Mouse (Mus musculus) megakaryocyte, embryonic 14.5 days (primary cell): ENCODE data around the gene Gm17720. TPM values are rescaled to one million over a fixed set of nuclear protein-coding genes. Genes with fewer than 3 reads are reported as not detected.

Experiments
- H3K27me3 ChIP-seq: replicated peaks from 2 replicates; pipeline ENCODE3; 2012; ENCODE audit warnings: inconsistent platforms
- H3K36me3 ChIP-seq: replicated peaks from 2 replicates; pipeline ENCODE3; 2012; ENCODE audit warnings: low read length, inconsistent platforms, mixed read lengths
- H3K4me1 ChIP-seq: 2 replicates; pipeline ENCODE4 v1.6.1; 2012; ENCODE audit warnings: inconsistent platforms
- H3K4me3 ChIP-seq: replicated peaks from 2 replicates; pipeline ENCODE3; 2012; ENCODE audit warnings: moderate library complexity, mild to moderate bottlenecking, inconsistent platforms
- H3K9me3 ChIP-seq: 2 replicates; pipeline ENCODE4 v1.6.1; 2012; ENCODE audit warnings: inconsistent platforms
- FLI1 ChIP-seq: IDR thresholded peaks from 2 replicates; pipeline ENCODE4 v1.6.1; 2012; ENCODE audit warnings: low read length, inconsistent platforms, mixed read lengths
- GATA1 ChIP-seq: IDR thresholded peaks from 3 replicates; pipeline ENCODE4 v1.6.1; 2012; ENCODE audit warnings: mixed read lengths, low read length, inconsistent platforms, borderline replicate concordance
- polyA plus RNA-seq: library from polyadenylated mRNA; stranded (reverse); fragments of >175 nt; gene quantifications from 2 replicates; pipeline ENCODE4 v1.2.3, GENCODE M21; 2012; ENCODE audit warnings: low replicate concordance; ENCODE audit not compliant: insufficient read depth

Gene Gm17720
- not detected in 2 replicates for polyA plus RNA-seq

DNA sequence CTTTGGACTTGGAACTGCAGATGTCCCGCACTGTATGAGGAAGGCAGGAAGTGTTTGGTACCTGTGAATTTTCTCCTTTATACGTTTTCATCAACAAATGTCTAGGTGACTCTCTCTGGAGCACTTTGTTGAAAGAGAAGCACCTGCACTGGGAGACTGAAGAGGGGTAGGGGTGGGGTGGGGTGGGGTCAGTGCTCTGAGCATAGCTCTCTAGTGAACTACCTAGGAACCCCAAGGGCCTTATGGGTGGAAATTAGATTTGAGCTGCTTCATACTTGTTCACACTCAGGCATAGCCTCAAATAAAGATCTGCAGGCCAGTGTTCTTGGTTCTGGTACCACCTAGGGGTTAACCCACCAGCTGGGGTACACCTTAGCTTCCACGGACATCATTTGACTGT is at the start of gene Gm17720:
Gm17720 (minus strand) TSS at position 101 of the 400 bp plus-strand sequence.
- Histone ChIP-seq H3K9me3 (peaks cover 23% of the 10 kb centered on the region), H3K27me3 (no peaks in the 10 kb centered on the region)

DNA sequence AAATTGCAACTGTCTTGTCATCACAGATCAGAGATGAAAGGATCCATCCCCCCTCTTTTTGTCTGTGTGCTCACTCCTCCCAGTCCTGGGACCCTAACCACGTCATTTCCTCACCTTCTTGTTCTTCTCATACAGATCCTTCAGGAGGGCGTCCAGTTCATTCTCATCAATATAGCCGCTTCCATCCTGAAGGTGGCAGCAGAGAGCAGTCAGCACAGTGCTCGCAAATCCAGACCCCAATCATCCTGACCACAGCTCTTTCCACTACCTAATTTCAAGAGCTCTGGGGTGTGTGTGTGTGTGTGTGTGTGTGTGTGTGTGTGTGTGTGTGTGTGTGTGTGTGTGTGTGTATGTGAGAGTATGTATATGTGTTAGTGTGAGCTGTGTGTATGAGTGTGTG is 43.0 kb upstream of the Gm17720 start:
- Histone ChIP-seq H3K9me3 (peaks cover 10% of the 10 kb centered on the region; the same call in 1 of the 2 replicates), H3K4me3 (no peak overlapping the region), H3K36me3 (no peaks in the 10 kb centered on the region), H3K27me3 (peaks cover 2% of the 10 kb centered on the region), H3K4me1 (no peaks in the 10 kb centered on the region)
- TF ChIP-seq FLI1 (no peak), GATA1 (no peak)

More for the DNA sequence above, at the start of gene Gm17720:
- H3K36me3 ChIP-seq, result no peaks in the 10 kb centered on the region
- TF ChIP-seq FLI1 (no peak), GATA1 (no peak)
- H3K4me3 ChIP-seq, result no peak within 1 kb of the TSS
- no peaks in the 10 kb centered on the region for H3K4me1 ChIP-seq

DNA sequence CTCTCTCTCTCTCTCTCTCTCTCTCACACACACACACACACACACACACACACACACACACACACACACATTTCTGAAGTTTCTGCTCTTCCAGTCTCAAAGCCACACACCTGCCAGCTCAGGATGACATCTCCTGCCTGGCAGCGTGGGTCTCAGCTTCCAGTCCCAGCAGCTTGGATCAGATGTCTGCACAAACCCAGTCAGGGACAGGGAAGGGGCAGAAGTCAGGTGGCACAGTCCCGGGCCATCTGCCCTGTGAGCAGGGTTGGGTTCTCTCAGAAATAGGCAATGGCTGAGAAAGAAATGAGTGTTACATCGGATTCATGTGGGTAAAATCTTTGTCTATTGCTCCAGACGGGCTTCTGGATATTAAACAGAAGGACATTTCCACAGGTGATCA is 38.2 kb upstream of the Gm17720 start:
- no peaks in the 10 kb centered on the region for H3K27me3 ChIP-seq
- H3K4me1 ChIP-seq, result no peaks in the 10 kb centered on the region
- H3K36me3 ChIP-seq, result no peaks in the 10 kb centered on the region
- no peak overlapping the region for H3K4me3 ChIP-seq
- no peak for TF ChIP-seq GATA1
- no peak for TF ChIP-seq FLI1
- peaks cover 21% of the 10 kb centered on the region; the same call in 1 of the 2 replicates for H3K9me3 ChIP-seq

DNA sequence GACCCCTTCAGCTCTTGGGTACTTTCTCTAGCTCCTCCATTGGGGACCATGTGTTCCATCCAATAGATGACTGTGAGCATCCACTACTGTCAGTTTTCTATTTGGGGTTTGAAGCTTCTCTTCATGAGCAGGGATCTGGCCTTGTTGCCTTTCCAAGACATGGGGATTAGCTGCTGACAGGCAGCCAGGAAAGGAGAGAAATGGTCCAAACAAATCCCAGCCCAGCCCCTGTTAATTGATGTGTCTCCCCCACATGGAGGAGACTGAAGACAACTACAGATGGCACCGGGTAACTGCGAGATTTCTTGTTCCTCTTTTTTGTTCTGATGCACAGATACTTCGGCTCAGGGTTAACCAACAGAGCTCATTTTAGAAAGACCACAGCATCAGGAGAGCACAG is 37.6 kb upstream of the Gm17720 start:
- Histone ChIP-seq H3K27me3 (no peaks in the 10 kb centered on the region), H3K4me3 (no peak overlapping the region), H3K9me3 (peaks cover 21% of the 10 kb centered on the region; the same call in 1 of the 2 replicates), H3K4me1 (no peaks in the 10 kb centered on the region), H3K36me3 (no peaks in the 10 kb centered on the region)
- TF ChIP-seq FLI1, result no peak

DNA sequence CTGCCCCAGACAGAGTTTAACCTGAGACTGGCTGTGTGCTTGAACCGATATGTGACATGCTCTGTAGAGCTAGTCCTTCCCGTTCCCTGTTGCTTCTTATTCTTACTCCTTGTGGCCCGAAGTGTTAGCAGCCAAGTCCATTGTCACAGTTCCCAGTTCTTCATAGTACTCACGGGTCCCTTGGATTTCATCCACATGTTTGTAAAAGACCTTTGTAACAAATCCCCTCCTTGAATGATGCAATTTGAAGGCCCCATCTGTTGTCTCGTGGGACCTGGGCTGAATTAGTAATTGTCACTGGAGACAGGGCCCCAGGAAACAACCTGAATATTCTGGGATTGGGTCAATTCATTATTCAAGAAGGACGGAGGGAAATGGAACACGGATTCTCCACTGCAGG is 33.0 kb upstream of the Gm17720 start:
- H3K27me3 ChIP-seq, result no peaks in the 10 kb centered on the region
- H3K36me3 ChIP-seq, result no peaks in the 10 kb centered on the region
- H3K4me1 ChIP-seq, result no peaks in the 10 kb centered on the region
- H3K4me3 ChIP-seq, result no peak overlapping the region
- TF ChIP-seq FLI1 (no peak), GATA1 (no peak)
- H3K9me3 ChIP-seq, result peaks cover 17% of the 10 kb centered on the region; the same call in 1 of the 2 replicates

DNA sequence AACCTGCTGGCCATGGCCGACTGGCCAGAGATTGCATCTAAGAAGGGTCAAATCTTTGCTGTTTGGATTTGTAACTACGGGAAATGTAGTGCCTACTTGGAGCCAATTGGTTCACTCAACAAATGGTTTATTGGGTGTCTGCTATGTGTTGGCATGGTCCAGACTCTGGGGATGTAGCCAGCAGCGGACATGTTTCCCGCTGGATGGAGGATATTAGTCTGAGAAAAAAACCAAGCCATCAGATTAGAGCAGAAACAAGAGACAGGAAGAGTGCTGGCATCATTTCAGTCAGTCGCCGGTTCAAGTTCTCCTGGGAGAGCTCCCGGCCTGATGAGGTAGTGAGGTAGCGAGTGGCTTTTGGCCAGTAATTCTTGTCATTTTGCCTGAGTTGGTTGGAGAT is 31.7 kb upstream of the Gm17720 start:
- Histone ChIP-seq H3K36me3 (no peaks in the 10 kb centered on the region), H3K9me3 (peaks cover 17% of the 10 kb centered on the region; the same call in 1 of the 2 replicates), H3K27me3 (no peaks in the 10 kb centered on the region), H3K4me3 (no peak overlapping the region), H3K4me1 (no peaks in the 10 kb centered on the region)
- no peak for TF ChIP-seq GATA1
- no peak for TF ChIP-seq FLI1

DNA sequence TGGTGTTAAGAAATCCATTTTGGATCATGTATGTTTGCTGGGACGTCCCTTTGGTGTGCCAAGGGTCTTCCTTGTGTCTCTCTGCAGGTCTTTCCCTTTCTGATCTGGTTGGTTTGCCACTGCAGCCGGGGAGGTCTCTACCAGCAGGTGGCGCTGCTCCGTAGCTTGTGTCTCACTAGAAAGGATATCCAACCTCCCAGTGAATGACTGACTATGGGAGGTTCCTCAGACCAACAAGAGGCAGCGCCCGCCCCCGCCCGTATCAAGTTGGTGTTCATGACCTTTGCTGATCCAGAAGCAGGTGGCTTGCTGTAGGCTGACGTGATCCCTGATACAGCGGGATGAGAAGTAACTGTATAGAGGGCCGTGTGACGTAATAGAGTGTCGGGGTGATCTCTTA is 28.0 kb upstream of the Gm17720 start:
- TF ChIP-seq GATA1 (no peak), FLI1 (no peak)

DNA sequence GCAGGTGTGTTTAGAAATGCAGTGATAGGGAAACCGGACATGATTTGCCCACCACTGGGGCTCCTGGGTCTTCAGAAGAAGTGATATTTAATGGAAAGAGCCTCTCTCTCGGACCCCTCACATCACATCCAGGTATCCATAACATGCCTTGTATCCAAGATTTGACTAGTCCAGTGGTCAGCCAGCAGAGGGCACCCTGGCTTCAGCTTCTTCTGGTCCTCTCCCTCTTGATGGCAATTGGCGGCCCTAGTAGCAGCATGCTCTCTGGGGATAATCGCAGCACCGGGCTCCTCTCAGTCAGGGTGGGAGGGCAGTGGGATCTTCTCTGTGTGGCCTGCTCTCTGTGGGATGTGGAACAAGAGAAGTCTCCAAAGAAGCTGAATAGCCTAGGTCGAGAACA is 17.2 kb upstream of the Gm17720 start:
- Histone ChIP-seq H3K9me3 (peaks cover 24% of the 10 kb centered on the region), H3K4me3 (no peak overlapping the region), H3K4me1 (no peaks in the 10 kb centered on the region), H3K36me3 (no peaks in the 10 kb centered on the region), H3K27me3 (no peaks in the 10 kb centered on the region)
- TF ChIP-seq GATA1, result no peak
- TF ChIP-seq FLI1, result no peak

More for the DNA sequence above, 28.0 kb upstream of the Gm17720 start:
- H3K4me1 ChIP-seq, result no peaks in the 10 kb centered on the region
- H3K9me3 ChIP-seq, result peaks cover 19% of the 10 kb centered on the region
- no peak overlapping the region for H3K4me3 ChIP-seq
- no peaks in the 10 kb centered on the region for H3K36me3 ChIP-seq
- H3K27me3 ChIP-seq, result no peaks in the 10 kb centered on the region

DNA sequence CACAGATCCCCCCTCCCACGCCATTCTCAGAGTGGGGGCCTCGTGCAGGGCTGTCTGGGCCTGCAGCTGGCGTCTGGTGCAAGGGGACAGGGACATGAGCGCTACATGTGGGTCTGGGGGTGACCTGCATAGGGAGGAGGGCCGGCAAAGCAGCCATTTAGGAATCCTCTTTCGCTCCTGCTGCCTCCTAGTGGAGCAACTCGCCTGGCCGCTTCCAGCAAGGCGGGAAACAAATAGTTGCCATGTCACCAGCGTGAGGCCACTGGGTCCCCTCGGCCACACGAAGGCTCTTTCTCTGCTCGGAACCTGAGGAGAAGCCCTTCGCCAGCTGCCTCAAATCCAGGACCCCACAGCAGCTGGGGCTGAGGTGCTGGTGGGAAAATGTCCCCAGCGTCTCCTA is 877 bp downstream of the Gm17720 start:
- no peak for TF ChIP-seq FLI1
- TF ChIP-seq GATA1, result no peak
- Histone ChIP-seq H3K27me3 (no peaks in the 10 kb centered on the region), H3K9me3 (peaks cover 23% of the 10 kb centered on the region), H3K36me3 (no peaks in the 10 kb centered on the region), H3K4me3 (no peak overlapping the region), H3K4me1 (no peaks in the 10 kb centered on the region)

DNA sequence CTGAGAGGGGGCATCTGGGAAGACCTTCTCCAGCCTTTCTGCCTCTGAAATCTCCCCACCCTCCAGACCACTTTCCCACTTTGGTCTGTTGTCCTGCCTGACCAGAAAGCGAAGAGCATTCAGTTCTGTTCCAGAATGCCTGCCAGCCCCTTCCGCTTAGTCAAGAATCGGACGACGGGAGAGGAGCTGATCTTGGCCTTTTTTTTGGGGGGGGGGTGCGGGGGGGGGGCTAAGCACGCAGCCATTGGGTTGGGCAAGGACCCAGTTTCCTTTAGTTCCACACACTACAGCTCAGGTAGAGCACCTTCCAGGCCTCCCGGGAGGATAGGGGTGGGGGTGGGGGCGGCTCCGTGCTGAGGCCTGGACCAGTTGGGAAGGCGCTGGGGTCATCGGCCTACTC is 1.6 kb downstream of the Gm17720 start, which contains the start of gene Gm21964:
Gm21964 (plus strand) TSS at position 301 of the 400 bp plus-strand sequence.
- H3K36me3 ChIP-seq, result no peaks in the 10 kb centered on the region
- H3K27me3 ChIP-seq, result no peaks in the 10 kb centered on the region
- TF ChIP-seq GATA1, result no peak
- no peak for TF ChIP-seq FLI1
- no peaks in the 10 kb centered on the region for H3K4me1 ChIP-seq
- peaks cover 23% of the 10 kb centered on the region for H3K9me3 ChIP-seq
- H3K4me3 ChIP-seq, result no peak within 1 kb of the TSS

DNA sequence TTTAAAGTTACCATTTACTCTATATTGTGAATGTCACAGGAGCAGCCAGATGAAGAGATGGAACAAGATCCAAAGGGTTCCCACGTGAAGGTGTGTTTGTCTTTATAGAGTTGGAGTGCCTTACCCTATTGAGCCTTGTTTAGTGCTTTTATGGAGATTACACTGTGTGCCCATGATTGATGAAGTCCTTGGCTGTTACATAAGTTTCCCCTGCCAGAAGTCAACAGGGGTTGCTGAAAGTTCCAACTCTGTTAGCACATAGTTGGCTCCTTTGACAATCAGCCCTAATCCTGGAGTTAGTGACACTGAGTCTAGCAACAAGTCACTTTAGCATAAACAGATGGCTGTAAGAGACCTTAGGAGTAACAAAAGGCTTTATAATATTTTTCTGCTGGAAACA is 10.7 kb downstream of the Gm17720 start:
- Histone ChIP-seq H3K9me3 (peaks cover 19% of the 10 kb centered on the region), H3K27me3 (no peaks in the 10 kb centered on the region), H3K4me3 (no peak overlapping the region), H3K36me3 (no peaks in the 10 kb centered on the region), H3K4me1 (no peaks in the 10 kb centered on the region)
- no peak for TF ChIP-seq FLI1
- TF ChIP-seq GATA1, result no peak
